Mouse (Mus musculus) ovary, postnatal 36 days (tissue): ENCODE data around the gene Commd8.
"Not testable (repeated sequence)": the region's sequence is repeated elsewhere in the genome, so short reads cannot be mapped to it uniquely, and the experiment has no call there.

ENCODE experiments used
- DNase-seq: peaks from one replicate; pipeline ENCODE4 v3.0.0; 2022; ENCODE audit warnings: low spot score, mixed read lengths

Gene Commd8

DNA sequence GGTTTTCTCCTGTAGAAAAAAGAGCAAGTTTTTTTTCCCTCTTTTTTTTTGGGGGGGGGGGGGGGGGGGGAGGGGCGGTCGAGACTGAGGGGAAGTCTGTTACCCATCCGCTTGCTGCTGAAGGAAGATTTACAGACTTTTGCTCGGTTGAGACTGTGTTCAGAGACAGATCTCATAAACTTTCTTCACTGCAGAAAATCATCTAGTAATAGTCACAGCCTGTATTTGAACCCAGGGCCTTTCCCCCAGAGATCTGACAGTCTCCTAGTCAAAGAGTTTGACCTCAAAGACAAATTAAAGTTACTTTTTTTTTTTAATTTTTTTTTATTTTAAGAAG, 264 bp upstream of the Commd8 start:
- DNase-seq = no peak

DNA sequence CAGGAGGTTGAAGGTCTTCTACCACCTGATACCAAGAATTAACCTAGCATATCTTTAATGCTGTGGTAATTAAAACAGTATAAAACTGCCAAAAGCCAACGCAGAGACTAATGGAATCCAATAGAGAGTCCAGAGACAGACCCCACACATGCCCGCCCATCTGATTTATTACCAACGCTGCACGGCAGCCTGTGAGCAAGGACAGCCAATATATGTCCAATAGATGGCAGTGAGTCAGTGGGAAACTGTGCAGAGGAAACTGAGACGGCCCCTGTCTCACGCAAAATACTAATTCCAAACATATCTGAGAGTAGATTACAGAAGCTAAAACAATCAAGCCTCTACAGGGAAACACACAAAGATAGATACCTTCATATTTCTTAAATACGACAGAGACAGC, 3.6 kb downstream of the Commd8 start:
- DNase-seq = no peak

DNA sequence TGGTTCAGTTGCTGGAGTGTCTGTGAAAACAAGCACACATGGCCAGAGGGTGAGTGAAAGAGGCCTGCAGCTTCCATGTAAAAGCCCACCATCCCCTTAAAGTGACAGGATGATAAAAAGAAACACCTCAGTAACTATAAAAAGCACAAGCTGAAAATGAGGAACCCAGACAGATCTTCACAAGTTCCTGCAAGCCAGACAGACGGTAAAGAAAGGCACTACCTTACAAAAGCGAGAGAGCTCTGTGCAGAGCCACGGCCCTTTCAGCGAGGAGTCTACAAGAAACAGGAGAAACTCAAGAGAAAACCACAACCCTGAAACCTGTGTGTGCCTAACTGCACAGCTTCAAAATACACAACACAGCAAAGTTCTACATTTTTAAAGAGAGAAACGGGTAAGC, 5.1 kb downstream of the Commd8 start:
- DNase-seq = no peak

DNA sequence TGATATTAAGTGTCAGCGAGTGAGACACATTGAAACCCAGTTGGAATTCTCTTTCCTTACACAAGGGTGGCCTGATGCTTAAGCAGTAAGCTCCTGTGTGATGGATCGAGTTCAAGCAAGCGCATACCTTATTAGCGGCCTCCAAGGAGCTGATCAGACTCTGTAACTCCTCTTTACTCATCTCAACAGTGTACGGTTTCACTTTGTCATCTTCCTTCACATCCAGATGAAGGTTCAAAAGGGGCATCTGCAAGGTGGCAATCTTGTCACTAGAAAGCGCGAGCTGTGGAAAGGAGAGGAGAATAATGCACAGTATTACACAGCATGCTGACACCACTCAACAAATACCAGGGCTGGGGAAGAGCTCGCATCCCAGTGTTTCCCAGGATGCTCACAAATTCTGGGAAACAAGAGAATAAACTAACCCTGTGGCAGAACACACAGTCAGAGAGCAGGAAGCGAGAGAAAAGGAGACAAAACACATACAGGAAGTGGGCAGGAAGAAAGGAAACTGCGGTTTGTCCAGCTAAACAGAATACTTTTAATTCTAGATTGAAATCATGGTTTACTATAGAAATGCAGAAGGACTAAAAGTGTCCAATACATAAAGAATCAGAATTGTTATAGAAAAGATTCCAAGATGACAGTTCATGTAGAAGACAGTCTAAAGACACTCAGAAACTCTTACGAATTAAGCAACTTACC, 7.1 kb downstream of the Commd8 start:
- DNase-seq = no peak

DNA sequence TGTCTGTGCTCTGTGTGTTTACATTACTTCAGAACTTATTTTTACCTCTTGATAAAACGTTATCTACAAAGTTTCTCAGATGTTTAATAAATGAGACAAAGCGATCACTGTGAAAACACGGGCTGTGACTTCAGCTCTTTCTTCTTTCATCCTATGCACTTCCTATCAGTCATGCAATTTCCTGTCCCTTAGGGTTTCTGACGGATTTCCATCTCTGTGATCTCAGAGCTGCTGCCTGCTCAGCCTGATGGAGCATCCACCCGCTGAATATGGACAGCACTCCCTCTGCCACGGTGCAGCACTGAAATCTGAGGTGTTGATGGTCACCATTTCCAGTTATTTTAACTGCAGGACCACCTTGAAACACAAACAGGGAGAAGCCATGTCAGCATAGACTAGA, 8.5 kb downstream of the Commd8 start:
- DNase-seq = no peak

DNA sequence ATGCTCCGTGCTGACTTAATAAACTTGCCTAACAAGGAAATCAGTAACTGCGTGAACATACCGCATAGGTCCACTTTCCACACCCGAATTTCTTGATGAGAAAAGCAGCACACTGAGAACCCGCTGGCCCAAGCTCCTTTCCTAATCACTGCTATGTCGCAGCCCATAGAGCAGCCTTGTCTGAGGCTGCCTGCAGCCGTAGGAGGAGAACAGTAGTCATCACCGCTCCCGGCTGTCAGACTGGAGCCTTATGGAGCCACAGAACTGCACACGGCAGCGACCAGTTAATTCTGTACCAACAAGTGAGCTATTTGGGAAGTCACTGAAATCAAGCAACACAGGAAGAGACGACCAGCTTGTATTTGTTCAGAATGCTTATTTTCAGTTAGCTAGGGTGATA, 9.3 kb downstream of the Commd8 start:
- DNase-seq = no peak

DNA sequence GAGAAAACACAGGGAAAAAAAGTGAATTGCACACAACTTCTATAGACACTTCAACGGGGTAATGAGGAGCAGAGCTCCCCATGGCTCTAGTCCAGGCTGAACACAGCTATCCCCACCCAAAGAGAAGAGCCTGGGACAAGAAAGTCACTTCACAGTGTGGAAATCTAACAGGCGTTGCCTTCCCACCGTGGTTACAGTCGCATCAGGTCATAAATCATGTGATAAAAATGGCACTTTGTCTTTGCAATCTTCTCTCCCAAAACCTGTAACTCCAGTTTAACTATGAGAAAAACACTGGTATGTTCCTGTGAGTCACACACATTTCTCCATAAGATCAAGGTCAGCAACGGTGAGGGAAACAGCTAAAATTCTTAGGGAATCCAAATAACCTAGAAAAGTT, 11.4 kb downstream of the Commd8 start:
- no peak for DNase-seq

DNA sequence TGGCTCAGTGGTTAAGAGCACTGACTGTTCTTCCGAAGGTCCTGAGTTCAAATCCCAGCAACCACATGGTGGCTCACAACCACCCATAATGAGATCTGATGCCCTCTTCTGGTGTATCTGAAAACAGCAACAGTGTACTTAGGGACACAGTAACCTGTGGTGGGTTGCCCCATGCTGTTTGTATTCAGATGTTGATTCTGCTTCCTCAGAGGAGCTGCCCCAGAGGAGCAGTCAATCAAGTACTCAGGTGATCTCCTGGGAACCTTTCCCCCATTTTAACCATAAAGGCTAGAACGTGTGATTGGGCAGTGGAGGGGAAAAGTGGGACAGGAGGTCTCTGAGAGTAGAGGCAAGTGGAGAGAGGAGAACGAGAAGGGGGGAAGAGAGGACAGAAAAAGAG, 12.3 kb downstream of the Commd8 start:
- DNase-seq = not testable (repeated sequence)

DNA sequence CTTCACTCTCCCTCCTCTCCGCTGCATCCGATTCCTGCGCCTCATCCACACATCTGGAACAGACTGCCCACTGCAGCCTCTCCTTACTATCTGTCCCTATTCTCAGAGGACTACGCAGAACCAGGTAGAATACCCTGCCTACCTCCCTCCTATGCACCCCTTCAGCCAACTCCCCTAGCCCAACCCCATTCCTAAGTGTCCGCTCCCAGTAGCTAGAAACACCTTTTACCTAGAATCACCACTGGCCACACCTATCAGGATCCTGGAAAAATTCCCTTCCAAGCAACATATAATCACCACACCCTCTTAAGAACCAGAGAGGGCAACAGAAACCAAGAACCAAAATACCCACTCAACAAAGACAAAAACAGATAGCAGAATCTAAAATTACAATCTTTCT, 17.1 kb downstream of the Commd8 start:
- no peak for DNase-seq

DNA sequence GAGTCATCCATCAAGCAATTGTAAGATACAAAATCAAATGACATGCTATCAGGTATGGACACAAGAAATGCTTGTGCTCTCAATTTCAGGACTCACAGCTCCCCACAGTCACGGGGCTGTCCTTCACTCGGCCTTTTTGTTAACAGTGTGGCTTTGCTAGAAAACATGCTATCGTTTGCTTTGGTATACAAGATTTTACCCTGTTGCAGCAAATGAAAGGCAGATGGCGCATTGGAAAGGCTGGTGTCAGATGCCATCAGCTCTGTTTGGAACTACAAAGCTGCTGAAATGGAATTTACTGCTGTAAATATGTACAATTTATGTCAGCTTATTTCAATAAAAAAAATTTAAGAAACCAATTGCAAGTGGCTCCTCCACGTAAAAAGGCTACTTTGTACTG, 19.3 kb downstream of the Commd8 start:
- no peak for DNase-seq

DNA sequence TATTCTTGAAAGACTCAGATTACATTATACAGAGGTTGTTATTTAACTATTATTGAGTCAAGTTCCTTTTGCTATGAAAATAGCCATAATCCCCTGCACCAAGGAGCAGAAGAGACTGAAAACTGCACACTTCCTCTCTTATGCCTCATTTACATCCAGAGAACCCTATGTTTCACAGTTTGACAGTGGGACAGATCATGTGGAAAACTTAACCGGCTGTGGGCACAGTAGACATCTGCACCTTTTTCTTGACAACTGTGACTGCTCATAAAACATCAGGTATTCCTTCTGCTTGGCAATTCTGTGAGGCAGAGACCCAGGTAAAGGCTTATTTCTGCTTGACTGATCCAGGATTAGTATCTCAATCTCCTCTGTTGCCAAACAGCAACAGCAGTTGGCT, 28.4 kb downstream of the Commd8 start:
- DNase-seq = no peak

DNA sequence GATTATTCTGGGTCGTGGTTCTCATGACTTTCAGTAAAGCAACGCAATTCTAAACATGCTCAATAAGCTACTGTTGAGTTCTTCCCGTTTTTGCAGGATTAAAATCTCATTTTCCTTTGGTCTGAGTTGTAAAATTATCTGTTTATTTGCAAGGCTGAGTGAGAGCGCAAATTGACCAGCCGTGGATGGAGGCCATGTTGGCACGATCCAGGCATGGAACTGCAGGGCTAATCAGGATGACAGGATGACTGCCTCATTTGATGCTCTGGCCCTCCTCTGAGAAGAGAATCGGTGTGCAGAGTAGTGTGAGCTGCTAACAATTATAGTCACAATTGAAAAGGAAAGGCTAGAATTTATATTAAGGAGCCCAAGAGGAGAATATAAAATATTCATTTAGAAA, 29.7 kb downstream of the Commd8 start:
- no peak for DNase-seq

DNA sequence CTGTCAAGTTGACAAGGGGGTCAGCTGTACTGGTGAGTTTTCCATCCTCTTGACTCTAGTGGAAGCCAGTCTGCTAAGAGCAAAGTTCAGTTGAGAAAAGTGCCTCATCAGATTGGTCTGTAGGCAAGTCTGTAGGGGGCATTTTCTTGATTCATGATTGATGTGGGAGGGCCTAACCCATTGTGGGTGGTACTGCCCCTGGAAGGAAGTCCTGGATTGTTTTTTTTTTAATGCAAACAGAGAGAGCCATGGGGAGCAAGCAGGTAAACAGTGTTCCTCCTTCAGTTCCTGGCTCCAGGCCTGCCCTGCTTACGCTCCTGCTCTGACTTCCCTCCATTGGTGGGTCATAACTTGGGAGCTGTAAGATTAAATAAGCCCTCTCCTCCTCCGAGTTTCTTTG, 34.1 kb downstream of the Commd8 start:
- no peak for DNase-seq

DNA sequence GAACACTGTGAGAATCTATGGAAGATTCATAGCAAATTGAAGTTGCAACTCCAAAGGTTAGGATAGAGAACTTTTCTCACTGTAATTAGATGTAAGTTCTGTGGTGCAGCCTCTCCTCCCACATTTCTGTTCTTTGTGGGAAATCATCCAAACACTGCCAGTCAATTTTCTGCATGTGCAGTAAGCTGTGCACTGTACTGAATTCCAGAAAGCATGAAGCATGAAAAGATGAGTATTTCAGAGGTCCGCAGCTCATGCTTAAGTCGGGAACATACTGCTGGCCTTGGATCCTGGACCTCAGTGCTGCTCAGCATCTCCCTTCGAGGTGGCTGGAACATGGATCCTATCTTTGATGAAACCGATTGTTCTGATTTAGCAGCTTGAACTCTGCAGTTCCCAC, 41.3 kb downstream of the Commd8 start:
- no peak for DNase-seq

DNA sequence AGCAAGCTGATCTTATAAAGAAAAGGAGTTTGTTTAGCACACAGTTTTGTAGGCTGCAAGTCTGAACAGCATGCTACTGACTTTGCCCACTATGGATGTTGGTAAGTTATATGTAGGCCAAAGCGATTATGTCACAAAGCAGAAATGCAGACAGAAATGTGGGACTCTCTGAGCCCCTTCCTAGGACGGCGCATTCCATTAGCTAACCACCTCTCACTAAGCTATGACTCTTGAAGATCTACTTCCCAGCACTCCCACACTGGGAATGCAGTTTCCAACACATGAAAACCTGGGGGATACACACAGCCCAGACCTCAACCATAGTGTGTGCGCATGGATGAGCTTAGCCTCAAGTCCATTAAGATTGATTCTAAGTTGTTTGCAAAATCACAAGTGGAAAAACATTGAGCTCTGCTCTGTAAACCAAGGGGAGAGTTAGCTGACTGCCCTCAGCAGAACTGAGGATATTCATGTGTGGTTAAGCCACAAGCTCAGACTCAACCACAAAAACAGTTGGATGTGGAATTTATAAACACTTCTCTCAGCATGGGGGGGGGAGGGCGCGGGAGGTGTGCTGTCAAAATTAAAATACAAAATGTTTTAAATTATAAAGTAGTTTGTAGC, 45.5 kb downstream of the Commd8 start:
- DNase-seq = no peak
